ENCODE assay signal across 8 mouse cellular contexts in genomic region chr11:69395235-69395633, GRCm38 (mm10). TPM values are rescaled to one million over a fixed set of nuclear protein-coding genes. Genes with fewer than 3 reads are reported as not detected.
DNase-seq lines count a peak whose midpoint lies in the region; ATAC-seq lines count a peak whose summit lies in the region.
"Not testable (repeated sequence)": the region's sequence is repeated elsewhere in the genome, so short reads cannot be mapped to it uniquely, and the experiment has no call there.

Gene Naa38 (plus strand): TSS chr11:69395487.
Gene Cyb5d1 (minus strand): TSS chr11:69395631.

- peak within 1 kb of the TSS; percentile 82 for H3K4me2 ChIP-seq in forebrain, embryonic 12.5 days
- peak within 1 kb of the TSS; percentile 72 for H3K4me2 ChIP-seq in heart, embryonic 16.5 days (ENCODE audit: low read depth, low read length)
- peak within 1 kb of the TSS; percentile 96 for H3K4me2 ChIP-seq in liver, embryonic 15.5 days
- peak within 1 kb of the TSS; percentile 78 for H3K4me2 ChIP-seq in neural tube, embryonic 11.5 days (ENCODE audit: low read depth)
- peak within 1 kb of the TSS; percentile 77 for H3K4me2 ChIP-seq in stomach, embryonic 16.5 days (ENCODE audit: low read depth, low read length)

- peak within 1 kb of the TSS; percentile 78 for H3K9ac ChIP-seq in forebrain, embryonic 12.5 days
- peak within 1 kb of the TSS; percentile 96 for H3K9ac ChIP-seq in heart, embryonic 16.5 days (ENCODE audit: low read length)
- peak within 1 kb of the TSS; percentile 94 for H3K9ac ChIP-seq in liver, embryonic 15.5 days
- peak within 1 kb of the TSS; percentile 96 for H3K9ac ChIP-seq in neural tube, embryonic 11.5 days (ENCODE audit: low read length)
- H3K9ac ChIP-seq in stomach, embryonic 16.5 days (ENCODE audit: low read length) = peak within 1 kb of the TSS; percentile 97

- peak within 1 kb of the TSS; percentile 96 for H3K27ac ChIP-seq in forebrain, embryonic 12.5 days
- H3K27ac ChIP-seq in heart, embryonic 16.5 days (ENCODE audit: low read length) = peak within 1 kb of the TSS; percentile 99
- peak within 1 kb of the TSS; percentile 97 for H3K27ac ChIP-seq in liver, embryonic 15.5 days (replicated peaks)
- peak within 1 kb of the TSS; percentile 83 for H3K27ac ChIP-seq in neural tube, embryonic 11.5 days (ENCODE audit: low read depth, low read length)
- peak within 1 kb of the TSS; percentile 97 for H3K27ac ChIP-seq in stomach, embryonic 16.5 days (ENCODE audit: low read length)

- not testable (repeated sequence) for H3K9me3 ChIP-seq in forebrain, embryonic 12.5 days; heart, embryonic 16.5 days (replicated peaks; ENCODE audit: control insufficient read depth, low read length); liver, embryonic 15.5 days (replicated peaks); neural tube, embryonic 11.5 days (ENCODE audit: control insufficient read depth, low read length); stomach, embryonic 16.5 days (replicated peaks; ENCODE audit: control insufficient read depth, low read length)

- peak; percentile 94 for DNase-seq in CD4-positive helper T cell, adult 2 months (ENCODE audit: low read depth, low spot score)
- DNase-seq in c-Kit-positive CD71-negative TER-119-negative erythroid progenitor cells, embryonic 14.5 days (ENCODE audit: low read depth) = peak; percentile 80
- DNase-seq in kidney, postnatal 36 days = peak; percentile 94 to 96
- peak; percentile 88 for DNase-seq in neural tube, embryonic 11.5 days (ENCODE audit: low spot score)

- H3K36me3 ChIP-seq in forebrain, embryonic 12.5 days (replicated peaks) = peaks cover 18% of the 10 kb centered on the region
- not testable (repeated sequence) for H3K36me3 ChIP-seq in heart, embryonic 16.5 days (ENCODE audit: control insufficient read depth, insufficient read depth); neural tube, embryonic 11.5 days (ENCODE audit: control insufficient read depth, insufficient read depth, low read length); stomach, embryonic 16.5 days (ENCODE audit: control insufficient read depth, insufficient read depth, low read length)
- H3K36me3 ChIP-seq in liver, embryonic 15.5 days (replicated peaks) = peaks cover 10% of the 10 kb centered on the region

- WGBS in forebrain, embryonic 12.5 days = under 1% methylated on average over 24 of the region's 24 CpGs
- under 1% methylated on average over 21 of the region's 24 CpGs for WGBS in heart, embryonic 16.5 days
- 0% methylated on average over 24 of the region's 24 CpGs for WGBS in liver, embryonic 15.5 days (ENCODE audit: insufficient replicate concordance)
- 1% methylated on average over 21 of the region's 24 CpGs for WGBS in neural tube, embryonic 11.5 days
- under 1% methylated on average over 21 of the region's 24 CpGs for WGBS in stomach, embryonic 16.5 days

- H3K4me1 ChIP-seq in forebrain, embryonic 12.5 days = peaks cover 47% of the 10 kb centered on the region
- peaks cover 22% of the 10 kb centered on the region for H3K4me1 ChIP-seq in heart, embryonic 16.5 days (ENCODE audit: control insufficient read depth, insufficient read depth, low read length)
- H3K4me1 ChIP-seq in liver, embryonic 15.5 days (replicated peaks) = peaks cover 32% of the 10 kb centered on the region
- H3K4me1 ChIP-seq in neural tube, embryonic 11.5 days (ENCODE audit: control insufficient read depth, insufficient read depth, low read length) = peaks cover 23% of the 10 kb centered on the region
- H3K4me1 ChIP-seq in stomach, embryonic 16.5 days (ENCODE audit: control insufficient read depth, insufficient read depth, low read length) = peaks cover 25% of the 10 kb centered on the region

- H3K27me3 ChIP-seq in forebrain, embryonic 12.5 days = peaks cover 26% of the 10 kb centered on the region
- H3K27me3 ChIP-seq in heart, embryonic 16.5 days (ENCODE audit: control insufficient read depth, insufficient read depth, low read length); liver, embryonic 15.5 days; neural tube, embryonic 11.5 days (ENCODE audit: control insufficient read depth, insufficient read depth, low read length); stomach, embryonic 16.5 days (ENCODE audit: control insufficient read depth, insufficient read depth, low read length): not testable (repeated sequence)

- ATAC-seq in forebrain, embryonic 12.5 days (ENCODE audit: low FRiP score) = peak; percentile 76
- peak; percentile 64 for ATAC-seq in heart, embryonic 16.5 days (replicated peaks; ENCODE audit: extremely low read depth, insufficient read depth, low FRiP score)
- peak; percentile 79 for ATAC-seq in liver, embryonic 15.5 days (ENCODE audit: insufficient read depth)
- peak; percentile 73 for ATAC-seq in neural tube, embryonic 11.5 days (ENCODE audit: insufficient read depth, low FRiP score, low TSS enrichment)
- ATAC-seq in stomach, embryonic 16.5 days (ENCODE audit: insufficient read depth, low FRiP score) = peak; percentile 80

- peak within 1 kb of the TSS; percentile 66 for H3K4me3 ChIP-seq in forebrain, embryonic 12.5 days (replicated peaks)
- H3K4me3 ChIP-seq in heart, embryonic 16.5 days (ENCODE audit: low read length) = peak within 1 kb of the TSS; percentile 83
- H3K4me3 ChIP-seq in liver, embryonic 15.5 days (replicated peaks) = peak within 1 kb of the TSS; percentile 85
- H3K4me3 ChIP-seq in neural tube, embryonic 11.5 days (ENCODE audit: low read depth, low read length) = peak within 1 kb of the TSS; percentile 63
- H3K4me3 ChIP-seq in stomach, embryonic 16.5 days (replicated peaks; ENCODE audit: low read length) = peak within 1 kb of the TSS; percentile 73

RNA-seq across cellular contexts. Expression of gene Naa38, which starts in this region (rescaled TPM):
- polyA plus RNA-seq in forebrain, embryonic 12.5 days (2016; fragmentation: Nextera tagmentation; extraction: Ambion mirVana) = 91.7 and 103 TPM in 2 replicates
- 134 and 135 TPM in 2 replicates for polyA plus RNA-seq in heart, embryonic 16.5 days (2015; fragmentation: Nextera tagmentation; extraction: Ambion mirVana)
- 77.2 and 88.0 TPM in 2 replicates for polyA plus RNA-seq in liver, embryonic 15.5 days (2015; fragmentation: Nextera tagmentation; extraction: Ambion mirVana)
- 125 and 129 TPM in 2 replicates for polyA plus RNA-seq in neural tube, embryonic 11.5 days (2014; fragmentation: Nextera tagmentation; extraction: Ambion mirVana)
- polyA plus RNA-seq in stomach, embryonic 16.5 days (2015; fragmentation: Nextera tagmentation; extraction: Ambion mirVana) = 144 and 148 TPM in 2 replicates

RNA-seq across cellular contexts. Expression of gene Cyb5d1, which starts in this region (rescaled TPM):
- polyA plus RNA-seq in forebrain, embryonic 12.5 days (2016; fragmentation: Nextera tagmentation; extraction: Ambion mirVana) = 55.0 and 60.9 TPM in 2 replicates
- 25.4 and 27.6 TPM in 2 replicates for polyA plus RNA-seq in heart, embryonic 16.5 days (2015; fragmentation: Nextera tagmentation; extraction: Ambion mirVana)
- polyA plus RNA-seq in liver, embryonic 15.5 days (2015; fragmentation: Nextera tagmentation; extraction: Ambion mirVana) = 9.6 and 11.0 TPM in 2 replicates
- 44.7 and 48.4 TPM in 2 replicates for polyA plus RNA-seq in neural tube, embryonic 11.5 days (2014; fragmentation: Nextera tagmentation; extraction: Ambion mirVana)
- polyA plus RNA-seq in stomach, embryonic 16.5 days (2015; fragmentation: Nextera tagmentation; extraction: Ambion mirVana) = 29.4 TPM in 2 replicates

Comparison
In these comparisons a context has a peak if more than half of its experiments do, and no peak if none do; other contexts are left out.
1. Peak in every context shown above with its lines: DNase-seq, ATAC-seq, H3K4me3 ChIP-seq and H3K27ac ChIP-seq.